ENCODE assay signal across 8 mouse cellular contexts in the genomic region with DNA sequence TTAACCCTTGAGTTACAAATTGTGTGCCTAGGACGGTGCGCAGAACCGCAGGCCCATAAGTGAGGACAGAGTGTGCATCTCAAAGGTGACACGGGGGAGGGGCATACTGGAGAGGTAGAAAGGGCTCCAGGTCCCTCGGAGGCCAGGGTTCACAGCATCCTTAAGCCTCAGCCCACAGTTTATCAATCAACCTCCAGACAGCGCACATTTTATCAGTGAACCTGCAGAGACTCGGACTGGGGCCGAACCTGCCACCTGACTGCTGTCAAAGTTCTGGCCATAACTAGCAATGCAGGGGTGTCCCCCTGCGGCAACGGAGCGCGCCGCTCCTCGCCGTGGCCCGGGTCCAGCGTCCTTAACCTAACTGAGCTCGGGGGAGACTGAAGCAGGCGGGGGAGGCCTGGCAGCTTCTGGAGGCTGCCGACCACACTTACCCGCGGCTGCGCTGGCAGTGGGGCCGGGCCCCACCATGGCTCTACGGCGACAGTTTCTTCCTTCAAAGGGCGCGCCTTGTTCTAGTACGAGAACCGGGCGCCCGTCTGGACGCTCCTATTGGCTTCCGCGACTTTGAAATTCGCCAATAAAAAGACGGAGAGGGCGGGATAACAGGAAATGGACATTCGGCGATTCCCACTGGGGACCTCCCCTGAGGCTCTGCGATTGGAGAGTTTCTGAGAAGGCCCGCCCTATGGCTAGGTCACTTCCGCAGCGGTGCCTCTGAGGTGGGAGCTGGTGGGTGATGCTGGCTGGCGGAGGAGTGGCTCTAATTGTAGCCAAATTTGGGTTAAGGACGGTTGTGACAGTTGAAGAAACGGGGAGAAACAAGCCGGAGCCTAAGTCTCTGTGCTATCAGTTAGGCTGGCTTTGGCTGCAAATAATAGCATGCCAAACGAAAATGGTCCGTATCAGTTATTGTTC. TPM values are rescaled to one million over a fixed set of nuclear protein-coding genes. Genes with fewer than 3 reads are reported as not detected.
DNase-seq lines count a peak whose midpoint lies in the region; ATAC-seq lines count a peak whose summit lies in the region.

TSS of gene Ckap2l (minus strand) at position 542 of the 918 bp plus-strand sequence.

- no peaks in the 10 kb centered on the region for H3K36me3 ChIP-seq in hindbrain, embryonic 14.5 days (replicated peaks; ENCODE audit: control insufficient read depth, insufficient read depth)

- H3K4me3 ChIP-seq in hindbrain, embryonic 14.5 days (replicated peaks; ENCODE audit: low read length) = peak within 1 kb of the TSS; percentile 46

- under 1% methylated on average over 50 of the region's 50 CpGs for WGBS in hindbrain, embryonic 14.5 days

- H3K9me3 ChIP-seq in hindbrain, embryonic 14.5 days (ENCODE audit: control insufficient read depth, low read length) = no peaks in the 10 kb centered on the region

- no peaks in the 10 kb centered on the region for H3K4me1 ChIP-seq in hindbrain, embryonic 14.5 days (replicated peaks; ENCODE audit: control insufficient read depth, insufficient read depth, low read length)

- peak; percentile 99 for DNase-seq in R1 (ENCODE audit: low read depth, low spot score)
- DNase-seq in cerebellum, postnatal 25 days = peak; percentile 97 to 98
- peak; percentile 80 to 95 for DNase-seq in frontal cortex, postnatal 25 days (ENCODE audit: low spot score in 2 of 2)
- DNase-seq in hindbrain, embryonic 14.5 days (ENCODE audit: low spot score) = peak; percentile 99
- DNase-seq in layer of hippocampus, postnatal 36 days = peak; percentile 98
- DNase-seq in lung, postnatal 36 days = peak; percentile 98
- DNase-seq in retina, postnatal 1 day = peak; percentile 99
- peak; percentile 91 to 95 for DNase-seq in urinary bladder, adult 18-20 months (ENCODE audit: low spot score in 2 of 2)

- peak within 1 kb of the TSS; percentile 93 for H3K27ac ChIP-seq in hindbrain, embryonic 14.5 days

- no peaks in the 10 kb centered on the region for H3K27me3 ChIP-seq in hindbrain, embryonic 14.5 days (ENCODE audit: control insufficient read depth, insufficient read depth, low read length)

- H3K4me2 ChIP-seq in hindbrain, embryonic 14.5 days (replicated peaks) = peak within 1 kb of the TSS; percentile 82

- ATAC-seq in hindbrain, embryonic 14.5 days (ENCODE audit: low FRiP score) = peak; percentile 100

- H3K9ac ChIP-seq in hindbrain, embryonic 14.5 days = peak within 1 kb of the TSS; percentile 61

RNA-seq across cellular contexts. Expression of gene Ckap2l, which starts in this region (rescaled TPM):
- polyA plus RNA-seq in hindbrain, embryonic 14.5 days (2014; fragmentation: Nextera tagmentation; extraction: Ambion mirVana) = 9.8 and 13.6 TPM in 2 replicates
- under 1 TPM; 0.43 to 0.52 TPM for total RNA-seq in layer of hippocampus, postnatal 36 days (2021)

Comparison
In these comparisons a context has a peak if more than half of its experiments do, and no peak if none do; other contexts are left out.
1. Peak in every context shown above with its lines: DNase-seq, ATAC-seq, H3K4me3 ChIP-seq and H3K27ac ChIP-seq.
2. Peak in DNase-seq in layer of hippocampus, postnatal 36 days; RNA of the gene not detected or under 1 TPM.